Mouse (Mus musculus) frontal cortex, postnatal 14 days (tissue): ENCODE data around the gene Sergef.
"Not testable (repeated sequence)": the region's sequence is repeated elsewhere in the genome, so short reads cannot be mapped to it uniquely, and the experiment has no call there.

ENCODE experiments used
- DNase-seq, 2 experiments: peaks; one replicate each; pipeline ENCODE4 v3.0.0; 2022; ENCODE audit warnings: low spot score in 2 of 2

The Sergef gene

GRCm38 (mm10) chr7:46639692-46640031 is at the start of gene Sergef:
Sergef (minus strand) TSS chr7:46639807.
- DNase-seq = peak; percentile 79 to 84

DNA sequence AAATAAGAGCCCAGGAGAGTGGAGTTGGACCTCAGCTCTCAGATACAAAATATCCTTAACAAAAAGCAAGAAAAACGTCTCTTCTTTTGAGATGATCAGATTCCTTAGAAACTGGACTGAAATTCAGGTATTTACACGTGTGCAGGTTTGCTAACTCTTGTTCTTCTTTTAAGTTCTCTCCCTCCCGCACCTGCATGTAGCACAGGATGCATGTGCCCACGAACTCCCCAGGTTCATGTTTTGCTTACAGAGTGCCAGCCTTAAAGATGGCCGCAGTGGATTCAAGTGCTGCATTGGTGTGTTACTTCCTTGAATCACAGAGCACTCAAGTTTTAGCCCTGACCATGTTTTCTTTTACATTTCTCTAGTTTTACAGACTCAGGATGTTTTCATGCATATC is 47.2 kb upstream of the Sergef start:
- DNase-seq = no peak

DNA sequence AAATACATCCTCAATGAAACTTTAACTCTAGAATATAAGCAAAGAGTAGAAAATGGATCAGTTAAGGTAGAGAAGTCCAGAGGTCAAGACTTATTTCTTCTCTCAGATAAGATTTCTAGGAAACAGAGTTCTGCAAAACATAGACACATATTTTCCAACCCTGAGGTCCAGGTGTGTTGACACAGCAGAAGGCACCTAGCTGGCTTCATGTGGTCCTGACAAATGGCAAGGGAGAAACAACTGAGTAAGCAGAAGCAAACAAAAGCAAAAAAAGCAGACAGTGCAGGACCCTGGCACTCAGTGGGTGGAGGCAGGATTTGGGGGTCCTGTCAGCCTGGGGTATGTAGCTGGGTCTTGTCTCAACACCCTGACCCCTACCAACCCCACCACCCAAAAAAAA is 41.1 kb upstream of the Sergef start:
- no peak for DNase-seq

DNA sequence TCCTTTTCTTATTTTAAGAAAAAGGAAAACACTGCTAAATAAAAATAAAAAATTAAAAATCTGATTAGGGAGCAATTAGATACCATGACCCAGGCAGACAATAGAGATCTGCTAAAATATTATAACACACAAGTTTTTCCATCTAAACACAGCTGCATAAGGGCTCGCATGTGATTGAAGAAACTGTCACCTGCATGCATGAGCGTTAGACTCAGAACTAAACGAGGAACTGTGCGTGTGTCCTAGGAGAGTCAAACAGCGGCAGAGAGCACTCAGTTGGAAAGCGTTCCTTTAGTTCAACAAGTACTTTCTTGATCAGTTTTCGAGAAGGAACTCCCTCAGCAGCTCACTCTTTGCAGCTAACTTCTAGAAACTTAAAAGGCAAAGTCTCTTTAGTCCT is 39.4 kb upstream of the Sergef start:
- not testable (repeated sequence) for DNase-seq

GRCm38 (mm10) chr7:46678417-46678816 is 38.8 kb upstream of the Sergef start:
- no peak for DNase-seq

- DNase-seq = no peak
These were observed 37.3 kb upstream of the Sergef start for GRCm38 (mm10) chr7:46676808-46677360.

GRCm38 (mm10) chr7:46675886-46676285 is 36.3 kb upstream of the Sergef start:
- DNase-seq = no peak

DNA sequence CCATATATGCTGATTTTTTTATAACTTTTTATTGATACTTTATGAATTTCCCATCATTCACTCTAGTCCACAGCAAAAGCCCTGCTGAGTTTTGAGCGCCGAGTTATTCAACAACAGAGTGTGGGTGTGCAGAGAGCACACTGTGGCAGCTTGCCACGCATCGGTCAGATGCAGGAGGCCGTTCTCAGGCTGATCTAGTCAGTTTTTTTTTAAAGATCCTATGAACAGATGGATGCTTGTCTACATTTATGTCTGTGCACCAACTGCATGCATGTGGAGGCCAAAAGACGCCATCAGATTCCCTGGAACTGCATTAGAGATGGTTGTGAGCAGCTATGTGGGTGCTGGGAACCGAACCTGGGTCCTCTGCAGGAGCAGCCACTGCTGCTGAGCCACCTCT is 35.5 kb upstream of the Sergef start:
- no peak for DNase-seq

GRCm38 (mm10) chr7:46672160-46672672 is 32.6 kb upstream of the Sergef start, which contains the start of gene Tph1:
Tph1 (minus strand) TSS chr7:46672537.
- DNase-seq = no peak

DNA sequence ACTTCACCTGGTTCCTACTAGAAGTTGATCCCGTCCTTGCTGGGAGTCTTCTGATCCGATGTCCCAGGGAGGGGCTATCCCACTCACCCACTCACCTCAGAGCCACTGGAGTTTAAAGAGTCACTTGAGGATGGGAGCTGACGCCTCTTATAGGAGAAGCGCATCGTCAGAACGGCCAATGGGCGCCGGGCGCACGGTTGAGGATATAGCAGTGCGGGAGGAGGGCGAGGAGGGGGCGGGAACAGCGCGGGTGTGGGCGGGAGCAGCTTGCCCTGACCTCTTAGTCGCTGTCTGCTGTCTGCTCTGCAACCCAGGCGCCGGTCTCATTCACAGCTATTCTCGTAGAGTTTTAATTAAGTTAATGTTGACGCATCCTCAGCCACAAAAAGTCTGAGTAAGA is 27.6 kb upstream of the Sergef start:
- no peak for DNase-seq

DNA sequence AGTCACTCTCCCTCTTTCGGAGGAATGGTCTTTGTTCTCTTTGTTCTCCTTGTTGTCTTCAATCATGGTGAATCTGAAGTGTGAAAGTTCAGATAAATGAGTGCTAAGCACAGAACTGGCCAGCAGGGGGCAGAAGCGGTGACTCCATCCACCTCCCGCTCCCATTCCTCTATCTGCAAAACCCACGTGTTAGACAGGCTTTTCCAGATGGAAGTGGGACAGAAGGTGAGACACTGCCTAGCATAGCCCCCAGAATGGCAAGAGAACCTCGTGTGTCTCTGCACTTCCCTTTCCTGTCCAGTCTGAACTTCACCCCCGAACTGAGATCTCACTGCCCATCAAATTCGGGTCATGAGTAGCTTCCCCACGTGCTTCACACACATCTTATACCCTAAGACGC is 25.6 kb upstream of the Sergef start:
- DNase-seq = no peak

DNA sequence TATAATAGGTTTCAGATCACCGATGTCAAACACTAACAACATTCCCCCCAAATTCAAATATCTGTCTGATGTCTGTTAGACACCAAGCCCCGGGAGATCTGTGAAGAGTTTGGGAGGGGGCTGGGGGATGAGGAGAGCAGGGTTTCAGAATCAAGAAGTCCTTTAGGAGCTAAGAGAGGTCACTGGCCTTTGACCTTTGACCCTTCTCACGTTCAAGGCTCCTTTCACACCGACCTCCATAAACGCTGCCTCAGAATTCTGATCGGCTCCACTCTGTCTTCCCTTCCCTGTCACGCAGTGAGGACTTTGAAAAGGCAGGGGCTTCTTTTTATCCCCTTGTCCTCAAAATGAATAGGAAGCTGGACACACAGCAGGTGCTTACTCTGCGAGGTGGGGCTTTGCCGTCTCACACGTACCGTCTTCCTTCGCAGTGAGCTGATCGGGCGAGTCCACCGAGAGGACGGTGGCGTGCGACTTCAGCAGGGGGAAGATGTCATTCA is 22.0 kb upstream of the Sergef start:
- DNase-seq = no peak

GRCm38 (mm10) chr7:46652279-46652678 is 12.7 kb upstream of the Sergef start:
- DNase-seq = no peak

GRCm38 (mm10) chr7:46650231-46650630 is 10.6 kb upstream of the Sergef start:
- not testable (repeated sequence) for DNase-seq

GRCm38 (mm10) chr7:46648431-46649140 is 9.0 kb upstream of the Sergef start:
- no peak for DNase-seq

- DNase-seq = no peak
These were observed 3.6 kb upstream of the Sergef start for GRCm38 (mm10) chr7:46643172-46643571.

GRCm38 (mm10) chr7:46640062-46640461 is 455 bp upstream of the Sergef start:
- no peak for DNase-seq

DNA sequence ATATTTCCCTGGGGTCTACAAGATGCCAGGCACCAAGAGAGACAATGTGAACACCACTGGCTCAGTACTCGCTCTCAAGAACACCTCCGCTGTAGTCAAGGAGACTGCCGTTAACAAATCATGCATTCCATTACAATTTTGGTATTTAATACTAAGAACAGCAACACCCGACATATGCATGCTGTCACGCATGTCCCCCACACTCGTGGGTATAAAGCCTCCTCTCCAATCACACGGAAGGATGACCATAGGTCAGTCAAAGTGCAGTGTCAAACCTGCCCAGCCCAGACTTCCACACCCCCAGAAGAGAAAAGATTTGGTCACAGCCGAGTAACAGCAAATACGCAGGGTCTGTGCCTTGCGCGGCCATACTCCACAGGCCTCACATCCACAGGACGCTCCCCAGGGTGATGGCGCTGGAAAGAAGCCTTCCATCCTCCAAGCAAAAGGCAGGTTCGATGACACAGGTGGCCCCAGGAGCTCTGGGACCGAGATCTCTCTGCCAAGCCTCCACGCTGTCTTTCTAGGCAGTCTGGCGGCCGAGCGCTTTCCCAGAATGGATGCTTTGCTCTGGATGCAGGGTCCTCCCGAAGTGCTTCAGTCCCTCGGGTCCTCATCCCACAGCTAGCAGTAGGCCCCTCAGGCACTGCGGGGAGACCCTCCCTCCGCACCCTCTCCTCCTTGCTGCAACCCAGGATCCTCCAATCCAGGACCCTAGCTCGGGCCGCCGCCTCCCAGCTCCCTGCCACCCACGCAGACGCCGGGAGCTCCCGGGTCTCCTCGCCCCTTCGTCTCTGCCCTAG is 517 bp downstream of the Sergef start:
- peak in 1 of 2 experiments; percentile 31 for DNase-seq

DNA sequence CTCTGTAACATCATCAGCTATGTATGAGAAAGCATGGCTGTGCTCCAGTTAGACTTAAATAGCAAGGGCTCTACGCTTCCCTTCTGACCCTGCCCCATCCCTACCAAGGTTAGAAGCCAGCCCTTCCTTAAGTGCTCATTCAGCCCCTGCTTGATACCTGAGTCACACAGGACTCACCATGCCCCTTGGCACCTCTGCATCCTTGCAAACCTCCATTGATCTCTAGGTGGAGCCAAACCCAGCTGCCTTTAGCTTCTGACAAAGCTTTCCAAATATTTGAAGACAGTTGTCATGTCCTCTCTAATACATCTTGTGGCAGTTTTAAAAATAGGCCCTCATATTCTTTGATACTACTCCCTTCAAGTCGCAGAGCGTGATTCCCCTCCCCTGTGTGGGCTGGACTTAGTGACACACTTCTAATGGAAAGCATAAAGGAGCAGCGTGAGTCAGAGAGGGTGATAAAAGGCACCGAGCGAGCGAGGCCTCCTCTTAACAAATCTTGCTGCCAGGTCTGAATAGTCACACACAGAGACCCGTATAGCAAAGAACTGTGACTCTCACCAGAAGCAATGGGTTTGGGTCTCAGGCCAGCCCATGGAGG is 11.1 kb downstream of the Sergef start:
- no peak for DNase-seq

DNA sequence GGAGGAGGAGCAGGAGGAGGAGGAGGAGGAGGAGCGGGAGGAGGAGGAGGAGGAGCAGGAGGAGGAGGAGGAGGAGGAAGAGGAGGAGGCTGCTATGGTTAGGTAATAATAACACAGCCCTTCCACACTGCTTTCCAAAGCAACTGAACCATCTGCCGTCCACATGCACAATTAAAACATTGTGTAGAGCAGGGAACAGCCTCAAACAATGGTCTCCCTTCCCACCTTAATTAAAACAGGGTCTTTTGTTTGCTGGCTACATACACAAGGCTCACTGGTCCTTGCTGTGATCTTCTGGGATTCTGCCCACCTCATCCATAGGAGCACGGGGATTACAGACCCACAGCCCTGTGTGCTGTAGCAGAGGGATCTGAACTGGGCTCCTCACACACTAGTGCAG is 15.6 kb downstream of the Sergef start:
- DNase-seq = no peak

GRCm38 (mm10) chr7:46618416-46619110 is 21.0 kb downstream of the Sergef start:
- no peak for DNase-seq
